7 mouse cellular contexts compared by ENCODE assay signal in genomic region chr6:99028161-99028988, GRCm38 (mm10).
DNase-seq lines count a peak whose midpoint lies in the region; ATAC-seq lines count a peak whose summit lies in the region.

No protein-coding gene starts in this region.

- DNase-seq in T-cell, adult 2 months (ENCODE audit: low spot score) = peak; percentile 56
- DNase-seq in forebrain, embryonic 14.5 days (ENCODE audit: low spot score) = peak; percentile 81
- peak; percentile 88 for DNase-seq in midbrain, embryonic 14.5 days
- peak; percentile 16 to 33 for DNase-seq in spleen, postnatal 14 days (ENCODE audit: low spot score in 2 of 2)

- peak; percentile 11 for ATAC-seq in CD4-positive, CD25-positive, alpha-beta regulatory T cell, adult 4 months
- ATAC-seq in forebrain, embryonic 14.5 days = peak; percentile 97
- peak; percentile 93 for ATAC-seq in hindbrain, embryonic 13.5 days (ENCODE audit: low FRiP score)
- peak; percentile 88 for ATAC-seq in limb, embryonic 15.5 days (ENCODE audit: insufficient number of reproducible peaks, low FRiP score, low TSS enrichment, low read depth)
- ATAC-seq in midbrain, embryonic 14.5 days (ENCODE audit: low FRiP score, low TSS enrichment) = peak; percentile 93

- peak overlapping the region; percentile 62 for H3K4me3 ChIP-seq in forebrain, embryonic 14.5 days (ENCODE audit: low read depth, low read length)
- H3K4me3 ChIP-seq in hindbrain, embryonic 13.5 days = peak overlapping the region; percentile 68
- peak overlapping the region; percentile 72 for H3K4me3 ChIP-seq in limb, embryonic 15.5 days
- peak overlapping the region; percentile 70 for H3K4me3 ChIP-seq in midbrain, embryonic 14.5 days (replicated peaks; ENCODE audit: low read depth, low read length)

- no peaks in the 10 kb centered on the region for H3K36me3 ChIP-seq in forebrain, embryonic 14.5 days (ENCODE audit: control insufficient read depth, insufficient read depth, low read length)
- H3K36me3 ChIP-seq in hindbrain, embryonic 13.5 days = no peaks in the 10 kb centered on the region
- H3K36me3 ChIP-seq in limb, embryonic 15.5 days = no peaks in the 10 kb centered on the region
- no peaks in the 10 kb centered on the region for H3K36me3 ChIP-seq in midbrain, embryonic 14.5 days (ENCODE audit: control insufficient read depth, insufficient read depth, low read length)

- peak overlapping the region; percentile 80 for H3K9ac ChIP-seq in forebrain, embryonic 14.5 days (ENCODE audit: low read length)
- peak overlapping the region; percentile 84 for H3K9ac ChIP-seq in hindbrain, embryonic 13.5 days
- peak overlapping the region; percentile 59 for H3K9ac ChIP-seq in limb, embryonic 15.5 days
- H3K9ac ChIP-seq in midbrain, embryonic 14.5 days (replicated peaks; ENCODE audit: low read length) = peak overlapping the region; percentile 71

- peaks cover 13% of the 10 kb centered on the region for H3K4me1 ChIP-seq in forebrain, embryonic 14.5 days (ENCODE audit: control insufficient read depth, insufficient read depth, low read length)
- peaks cover 48% of the 10 kb centered on the region for H3K4me1 ChIP-seq in hindbrain, embryonic 13.5 days (replicated peaks)
- H3K4me1 ChIP-seq in limb, embryonic 15.5 days = peaks cover 28% of the 10 kb centered on the region
- peaks cover 23% of the 10 kb centered on the region for H3K4me1 ChIP-seq in midbrain, embryonic 14.5 days (ENCODE audit: control insufficient read depth, insufficient read depth, low read length)

- H3K27ac ChIP-seq in forebrain, embryonic 14.5 days (ENCODE audit: low read depth, low read length) = peak overlapping the region; percentile 88
- peak overlapping the region; percentile 90 for H3K27ac ChIP-seq in hindbrain, embryonic 13.5 days
- H3K27ac ChIP-seq in limb, embryonic 15.5 days = peak overlapping the region; percentile 91
- peak overlapping the region; percentile 87 for H3K27ac ChIP-seq in midbrain, embryonic 14.5 days (replicated peaks; ENCODE audit: low read depth, low read length)

- WGBS in forebrain, embryonic 14.5 days = under 1% methylated on average over 59 of the region's 87 CpGs
- WGBS in hindbrain, embryonic 13.5 days = under 1% methylated on average over 79 of the region's 87 CpGs
- WGBS in limb, embryonic 15.5 days = under 1% methylated on average over 75 of the region's 87 CpGs
- under 1% methylated on average over 87 of the region's 87 CpGs for WGBS in midbrain, embryonic 14.5 days

- H3K27me3 ChIP-seq in forebrain, embryonic 14.5 days (replicated peaks; ENCODE audit: control insufficient read depth, insufficient read depth, low read length) = no peaks in the 10 kb centered on the region
- H3K27me3 ChIP-seq in hindbrain, embryonic 13.5 days = peaks cover 8% of the 10 kb centered on the region; the same call in 1 of the 2 replicates
- no peaks in the 10 kb centered on the region for H3K27me3 ChIP-seq in limb, embryonic 15.5 days
- no peaks in the 10 kb centered on the region for H3K27me3 ChIP-seq in midbrain, embryonic 14.5 days (ENCODE audit: control insufficient read depth, insufficient read depth, low read length)

- peak overlapping the region; percentile 88 for H3K4me2 ChIP-seq in forebrain, embryonic 14.5 days (ENCODE audit: low read length)
- H3K4me2 ChIP-seq in hindbrain, embryonic 13.5 days = peak overlapping the region; percentile 83
- peak overlapping the region; percentile 57 for H3K4me2 ChIP-seq in limb, embryonic 15.5 days
- H3K4me2 ChIP-seq in midbrain, embryonic 14.5 days (ENCODE audit: low read length) = peak overlapping the region; percentile 89

- no peaks in the 10 kb centered on the region for H3K9me3 ChIP-seq in forebrain, embryonic 14.5 days (replicated peaks; ENCODE audit: control insufficient read depth, low read length)
- H3K9me3 ChIP-seq in hindbrain, embryonic 13.5 days = no peaks in the 10 kb centered on the region
- H3K9me3 ChIP-seq in limb, embryonic 15.5 days = no peaks in the 10 kb centered on the region
- no peaks in the 10 kb centered on the region for H3K9me3 ChIP-seq in midbrain, embryonic 14.5 days (ENCODE audit: control insufficient read depth, low read length)

Comparison
In these comparisons a context has a peak if more than half of its experiments do, and no peak if none do; other contexts are left out.
1. Peak in every context shown above with its lines: DNase-seq, ATAC-seq, H3K4me3 ChIP-seq and H3K27ac ChIP-seq.
2. ATAC-seq: peak in every context shown above with its lines; median percentile 97 in forebrain, embryonic 14.5 days; 93 in hindbrain, embryonic 13.5 days; 93 in midbrain, embryonic 14.5 days; 88 in limb, embryonic 15.5 days; 11 in CD4-positive, CD25-positive, alpha-beta regulatory T cell, adult 4 months.
3. DNase-seq: peak in every context shown above with its lines; median percentile 88 in midbrain, embryonic 14.5 days; 81 in forebrain, embryonic 14.5 days; 56 in T-cell, adult 2 months; 24 in spleen, postnatal 14 days.